Mouse (Mus musculus): ENCODE measurements around the gene Gstt2. TPM values are rescaled to one million over a fixed set of nuclear protein-coding genes. Genes with fewer than 3 reads are reported as not detected.
"Not testable (repeated sequence)": the region's sequence is repeated elsewhere in the genome, so short reads cannot be mapped to it uniquely, and the experiment has no call there.

Gstt2 gene
- polyA plus RNA-seq, 1 experiment from 2014 or later: 38.2 TPM

DNA sequence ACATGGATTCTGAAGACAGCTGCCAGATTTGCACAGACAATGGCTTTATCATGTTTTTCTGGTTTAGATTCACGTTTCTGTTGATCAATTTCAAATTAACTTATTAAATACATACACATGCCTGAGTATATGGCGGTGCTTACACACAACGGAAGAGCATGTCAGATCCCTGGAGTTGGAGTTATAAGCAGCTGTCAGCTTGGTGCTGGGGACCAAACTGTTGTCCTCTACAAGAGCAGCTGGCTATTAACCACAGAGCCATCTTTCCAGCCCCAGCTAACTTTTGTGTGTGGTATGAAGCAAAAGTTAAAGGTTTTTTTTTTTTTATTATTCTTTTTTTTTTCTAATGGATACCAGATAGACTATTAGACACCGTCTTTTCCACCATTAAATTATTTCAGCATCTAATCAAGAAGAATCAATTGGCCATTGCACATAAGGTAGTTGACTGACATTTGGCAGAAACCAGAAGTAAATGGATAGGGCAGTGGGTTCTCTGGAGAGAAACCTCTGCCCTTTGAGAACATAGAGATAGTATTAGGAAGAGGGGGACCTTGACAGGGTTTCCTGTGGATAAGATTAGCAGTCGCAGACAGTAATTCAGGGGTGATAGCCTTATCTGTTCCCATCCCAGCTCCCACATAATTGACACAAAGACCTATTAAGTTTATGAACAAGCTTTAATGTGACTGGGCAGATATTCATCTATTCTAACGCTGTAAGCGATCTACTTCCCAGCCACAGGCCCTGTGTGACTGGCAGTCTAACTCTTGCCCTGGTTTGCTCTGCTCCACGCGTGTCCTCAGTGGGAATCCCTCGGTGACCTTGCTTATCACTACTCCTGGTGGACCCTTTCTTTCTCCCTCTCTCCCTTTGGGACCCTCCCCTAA lies 35.0 kb upstream of the Gstt2 start:
- Histone ChIP-seq H3K9ac (peak overlapping the region; percentile 42; the same call in 1 of the 2 replicates), H3K4me1 (peaks cover 10% of the 10 kb centered on the region), H3K36me3 (no peaks in the 10 kb centered on the region), H3K4me2 (peak overlapping the region; percentile 74), H3K27ac (peak overlapping the region; percentile 47; the same call in 1 of the 2 replicates), H3K9me3 (replicated peaks) (no peaks in the 10 kb centered on the region), H3K27me3 (no peaks in the 10 kb centered on the region), H3K4me3 (replicated peaks) (peak overlapping the region; percentile 43)
- WGBS: 39% methylated on average over 10 of the region's 10 CpGs
- no peak for ATAC-seq (replicated peaks; ENCODE audit: low FRiP score)

DNA sequence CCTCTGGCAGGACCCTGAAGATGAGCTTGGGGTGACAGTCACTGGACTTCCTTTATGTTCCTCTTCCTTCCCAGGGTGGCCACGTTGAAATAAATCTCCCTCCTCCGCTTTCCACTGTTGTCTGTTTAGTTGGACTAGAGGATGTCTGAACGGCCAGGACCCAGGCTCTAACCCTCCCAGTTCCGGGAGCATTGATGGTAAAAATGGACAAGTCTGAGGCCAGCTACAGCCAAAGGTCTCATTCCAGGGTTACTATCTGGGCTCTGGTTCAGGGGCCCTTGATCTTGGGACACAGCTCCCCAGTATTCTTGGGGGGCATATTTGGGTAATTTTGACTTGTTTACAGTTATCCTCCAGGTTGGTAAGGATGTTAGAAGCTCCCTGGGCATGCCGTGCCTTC lies 24.4 kb upstream of the Gstt2 start:
- peaks cover 25% of the 10 kb centered on the region for H3K4me1 ChIP-seq
- no peaks in the 10 kb centered on the region for H3K27me3 ChIP-seq
- no peaks in the 10 kb centered on the region for H3K9me3 ChIP-seq (replicated peaks)
- H3K27ac ChIP-seq: no peak overlapping the region
- no peak overlapping the region for H3K9ac ChIP-seq
- WGBS: 74% methylated on average over 5 of the region's 5 CpGs
- peaks cover 19% of the 10 kb centered on the region for H3K36me3 ChIP-seq
- no peak overlapping the region for H3K4me2 ChIP-seq
- no peak overlapping the region for H3K4me3 ChIP-seq (replicated peaks)
- ATAC-seq (replicated peaks; ENCODE audit: low FRiP score): no peak

DNA sequence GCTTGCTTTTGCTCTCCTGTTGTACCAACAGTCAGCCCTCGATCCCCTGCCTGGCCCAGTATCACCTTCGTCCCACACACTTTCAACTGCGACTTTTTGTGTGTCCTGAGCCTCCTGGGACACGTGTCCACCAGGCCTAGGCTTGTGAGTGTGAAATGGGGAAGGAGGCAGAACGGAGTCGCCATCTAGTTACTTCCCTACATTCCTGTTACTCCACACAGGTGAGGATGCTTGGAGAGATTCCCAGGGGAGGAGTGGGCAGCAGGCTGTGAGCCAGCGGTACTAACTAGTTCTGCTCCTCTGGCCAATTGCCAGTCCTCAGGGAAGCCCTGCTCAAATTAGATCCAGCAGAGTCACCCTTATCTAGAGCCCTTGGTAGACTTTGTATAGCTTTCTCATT lies 23.5 kb upstream of the Gstt2 start:
- peaks cover 24% of the 10 kb centered on the region for H3K36me3 ChIP-seq
- peak overlapping the region; percentile 97 for H3K27ac ChIP-seq
- H3K27me3 ChIP-seq: no peaks in the 10 kb centered on the region
- ATAC-seq (replicated peaks; ENCODE audit: low FRiP score): no peak
- H3K4me1 ChIP-seq: peaks cover 25% of the 10 kb centered on the region
- H3K4me3 ChIP-seq (replicated peaks): peak overlapping the region; percentile 78; the same call in 1 of the 2 replicates
- H3K4me2 ChIP-seq: peak overlapping the region; percentile 62; the same call in 1 of the 2 replicates
- 44% methylated on average over 7 of the region's 7 CpGs for WGBS
- no peaks in the 10 kb centered on the region for H3K9me3 ChIP-seq (replicated peaks)
- no peak overlapping the region for H3K9ac ChIP-seq

- Histone ChIP-seq H3K4me2 (peak within 1 kb of the TSS; percentile 62), H3K27ac (peak within 1 kb of the TSS; percentile 97), H3K4me3 (replicated peaks) (peak within 1 kb of the TSS; percentile 78), H3K36me3 (peaks cover 24% of the 10 kb centered on the region), H3K4me1 (peaks cover 25% of the 10 kb centered on the region), H3K9ac (peak within 1 kb of the TSS; percentile 84)
- peak; percentile 97 for ATAC-seq (replicated peaks; ENCODE audit: low FRiP score)
- not testable (repeated sequence) for H3K9me3 ChIP-seq (replicated peaks); H3K27me3 ChIP-seq
- under 1% methylated on average over 46 of the region's 46 CpGs for WGBS
These were observed 22.7 kb upstream of the Gstt2 start, which contains the start of gene Mif for GRCm38 (mm10) chr10:75859786-75860470. TSS of gene Mif (minus strand) at chr10:75860240.

DNA sequence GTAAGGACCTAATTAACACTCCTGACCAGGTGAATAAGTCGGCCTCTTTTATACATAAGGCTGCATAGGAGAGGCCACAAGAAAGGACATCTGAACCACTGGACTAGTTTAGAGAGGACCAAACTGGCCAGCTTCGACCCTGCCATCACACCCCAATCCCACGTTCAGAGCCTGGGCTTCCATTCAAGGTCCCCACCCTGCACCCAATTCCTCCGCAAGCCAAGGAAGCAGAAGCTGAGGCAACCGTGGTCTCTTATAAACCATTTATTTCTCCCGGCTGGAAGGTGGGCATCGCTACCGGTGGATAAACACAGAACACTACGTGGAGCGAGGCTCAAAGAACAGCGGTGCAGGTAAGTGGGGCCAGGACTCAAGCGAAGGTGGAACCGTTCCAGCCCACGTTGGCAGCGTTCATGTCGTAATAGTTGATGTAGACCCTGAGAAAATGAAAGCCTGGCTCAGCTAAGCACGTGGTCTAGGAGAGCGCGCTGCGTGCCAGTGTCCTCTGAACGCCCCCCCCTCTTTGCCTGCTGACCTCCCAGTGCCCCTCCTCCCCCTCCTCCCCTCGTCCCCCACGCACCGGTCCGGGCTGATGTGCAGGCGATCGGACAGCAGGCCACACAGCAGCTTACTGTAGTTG lies 22.0 kb upstream of the Gstt2 start:
- Histone ChIP-seq H3K27me3 (no peaks in the 10 kb centered on the region), H3K36me3 (peaks cover 24% of the 10 kb centered on the region), H3K9me3 (replicated peaks) (no peaks in the 10 kb centered on the region), H3K4me2 (peak overlapping the region; percentile 62), H3K9ac (peak overlapping the region; percentile 84), H3K27ac (peak overlapping the region; percentile 97), H3K4me3 (replicated peaks) (peak overlapping the region; percentile 78), H3K4me1 (peaks cover 25% of the 10 kb centered on the region)
- peak; percentile 75 for ATAC-seq (replicated peaks; ENCODE audit: low FRiP score)
- WGBS: 3% methylated on average over 24 of the region's 27 CpGs

DNA sequence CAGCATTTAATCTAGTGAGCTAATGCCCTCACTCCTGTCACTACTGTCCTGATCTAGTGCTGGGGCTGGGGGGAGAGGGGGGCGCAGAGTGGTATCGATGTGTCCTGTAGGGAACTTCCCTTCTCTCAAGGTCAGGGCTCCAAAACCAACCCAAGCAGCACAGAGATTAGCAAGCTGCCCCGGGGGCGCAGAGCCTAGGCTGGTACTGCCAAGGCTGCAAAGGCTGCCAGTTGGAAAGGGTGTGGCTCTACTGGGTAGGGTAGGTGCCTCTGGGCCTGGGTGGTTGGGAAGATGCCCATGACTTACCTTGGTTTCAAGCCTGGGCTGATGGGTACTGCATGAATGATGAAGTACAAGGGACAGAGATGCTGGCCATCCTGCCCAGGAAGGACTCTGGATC lies 20.4 kb upstream of the Gstt2 start:
- no peak overlapping the region for H3K4me3 ChIP-seq (replicated peaks)
- 89% methylated on average over 4 of the region's 4 CpGs for WGBS

DNA sequence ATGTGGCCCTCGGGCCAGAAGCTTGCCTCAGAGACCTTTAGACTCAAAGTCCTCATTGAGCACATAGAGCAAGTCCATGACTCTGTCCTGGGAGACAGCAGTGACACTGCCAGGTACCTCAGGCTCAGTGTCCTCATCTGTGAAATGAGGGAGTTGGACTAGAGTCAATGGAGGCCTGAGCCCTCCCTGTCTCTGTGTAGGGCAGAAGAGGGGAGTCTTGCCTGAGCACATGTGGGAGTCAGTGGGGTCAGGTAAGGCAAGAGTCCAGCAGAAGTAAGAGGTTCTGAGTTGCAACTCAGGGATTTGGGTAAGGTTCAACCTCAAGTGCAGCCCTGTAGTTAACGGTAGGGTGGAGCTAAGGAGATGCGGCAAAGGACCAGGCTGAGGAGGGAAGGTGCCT lies 19.8 kb upstream of the Gstt2 start:
- Histone ChIP-seq H3K27ac (no peak overlapping the region), H3K27me3 (no peaks in the 10 kb centered on the region), H3K36me3 (peaks cover 24% of the 10 kb centered on the region), H3K9ac (no peak overlapping the region), H3K4me2 (no peak overlapping the region), H3K4me1 (peaks cover 25% of the 10 kb centered on the region), H3K4me3 (replicated peaks) (no peak overlapping the region), H3K9me3 (replicated peaks) (no peaks in the 10 kb centered on the region)
- ATAC-seq (replicated peaks; ENCODE audit: low FRiP score): no peak
- 79% methylated on average over 3 of the region's 3 CpGs for WGBS

More for the DNA sequence above, 20.4 kb upstream of the Gstt2 start:
- peaks cover 25% of the 10 kb centered on the region for H3K4me1 ChIP-seq
- ATAC-seq (replicated peaks; ENCODE audit: low FRiP score): no peak
- no peak overlapping the region for H3K4me2 ChIP-seq
- H3K9ac ChIP-seq: no peak overlapping the region
- H3K27me3 ChIP-seq: no peaks in the 10 kb centered on the region
- H3K36me3 ChIP-seq: peaks cover 24% of the 10 kb centered on the region
- H3K9me3 ChIP-seq (replicated peaks): no peaks in the 10 kb centered on the region
- H3K27ac ChIP-seq: no peak overlapping the region

GRCm38 (mm10) chr10:75856155-75856907 lies 19.1 kb upstream of the Gstt2 start:
- peaks cover 25% of the 10 kb centered on the region for H3K4me1 ChIP-seq
- H3K4me2 ChIP-seq: no peak overlapping the region
- H3K36me3 ChIP-seq: peaks cover 24% of the 10 kb centered on the region
- H3K9ac ChIP-seq: no peak overlapping the region
- H3K9me3 ChIP-seq (replicated peaks): no peaks in the 10 kb centered on the region
- H3K27ac ChIP-seq: no peak overlapping the region
- no peaks in the 10 kb centered on the region for H3K27me3 ChIP-seq
- H3K4me3 ChIP-seq (replicated peaks): no peak overlapping the region
- WGBS: 70% methylated on average over 11 of the region's 11 CpGs
- no peak for ATAC-seq (replicated peaks; ENCODE audit: low FRiP score)

DNA sequence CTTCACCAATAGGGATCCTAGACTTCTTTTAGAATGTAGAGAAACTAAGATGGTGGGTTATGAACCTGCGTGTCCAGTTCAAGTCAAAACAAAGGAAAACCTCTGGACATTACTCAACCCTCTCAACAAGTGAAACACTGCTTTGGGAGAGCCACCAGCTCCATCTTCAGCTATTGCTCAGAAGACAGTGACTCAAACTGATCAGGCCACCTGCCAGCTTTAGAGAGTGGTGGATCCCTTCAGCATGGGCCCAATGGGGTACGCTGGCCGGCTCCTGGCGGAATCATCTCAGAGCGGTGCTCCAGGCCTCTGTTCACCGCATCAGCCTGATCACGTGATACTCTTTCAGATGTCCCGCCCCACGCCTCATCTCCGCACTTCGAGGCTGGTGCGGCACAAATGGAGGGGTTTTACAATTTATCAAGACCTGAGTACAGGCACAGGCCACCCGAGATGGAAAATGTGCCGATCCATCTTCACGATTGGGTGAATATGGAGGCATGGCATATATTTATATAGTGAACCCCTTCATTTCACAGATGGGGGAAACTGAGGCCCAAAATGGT lies 18.3 kb upstream of the Gstt2 start:
- Histone ChIP-seq H3K4me3 (replicated peaks) (no peak overlapping the region), H3K4me1 (peaks cover 23% of the 10 kb centered on the region), H3K27ac (no peak overlapping the region), H3K36me3 (peaks cover 24% of the 10 kb centered on the region), H3K9ac (no peak overlapping the region), H3K4me2 (no peak overlapping the region), H3K9me3 (replicated peaks) (no peaks in the 10 kb centered on the region), H3K27me3 (no peaks in the 10 kb centered on the region; the same call in 1 of the 2 replicates)
- 95% methylated on average over 15 of the region's 15 CpGs for WGBS
- ATAC-seq (replicated peaks; ENCODE audit: low FRiP score): no peak

DNA sequence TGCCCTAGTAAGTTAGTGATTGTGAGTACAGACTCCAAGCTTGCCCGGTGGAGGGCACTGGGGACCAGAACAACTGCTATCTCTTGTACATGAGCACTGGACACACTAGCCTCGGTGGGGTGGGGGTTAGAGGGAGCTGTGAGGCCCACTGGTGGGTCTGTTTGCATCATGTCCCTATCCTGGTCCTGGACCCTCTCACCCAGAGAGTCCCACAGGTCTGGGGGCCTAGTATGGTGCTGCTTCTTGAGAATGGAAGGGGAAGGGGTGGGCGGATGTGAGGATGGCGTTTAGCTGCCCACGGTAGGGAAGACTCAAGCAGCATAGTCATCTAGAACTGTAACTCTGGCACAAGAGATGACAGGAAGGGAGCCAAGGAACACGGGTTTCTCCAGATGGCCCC lies 17.6 kb upstream of the Gstt2 start:
- Histone ChIP-seq H3K9ac (no peak overlapping the region), H3K4me3 (replicated peaks) (no peak overlapping the region)
- 85% methylated on average over 6 of the region's 6 CpGs for WGBS

GRCm38 (mm10) chr10:75854096-75854495 lies 16.9 kb upstream of the Gstt2 start:
- WGBS: 49% methylated on average over 5 of the region's 5 CpGs
- Histone ChIP-seq H3K27ac (no peak overlapping the region), H3K4me1 (peaks cover 20% of the 10 kb centered on the region), H3K4me3 (replicated peaks) (no peak overlapping the region), H3K27me3 (no peaks in the 10 kb centered on the region; the same call in 1 of the 2 replicates), H3K4me2 (no peak overlapping the region), H3K9ac (no peak overlapping the region), H3K36me3 (peaks cover 24% of the 10 kb centered on the region), H3K9me3 (replicated peaks) (no peaks in the 10 kb centered on the region)
- no peak for ATAC-seq (replicated peaks; ENCODE audit: low FRiP score)

More for the DNA sequence above, 17.6 kb upstream of the Gstt2 start:
- Histone ChIP-seq H3K27ac (no peak overlapping the region), H3K36me3 (peaks cover 24% of the 10 kb centered on the region), H3K4me2 (no peak overlapping the region), H3K9me3 (replicated peaks) (no peaks in the 10 kb centered on the region), H3K4me1 (peaks cover 21% of the 10 kb centered on the region), H3K27me3 (no peaks in the 10 kb centered on the region; the same call in 1 of the 2 replicates)
- ATAC-seq (replicated peaks; ENCODE audit: low FRiP score): no peak

Data from kidney, embryonic 15.5 days (tissue).